Mouse (Mus musculus): ENCODE results near the gene Myrf.
A peak's percentile ranks its signal among the peaks of the same experiment; 100 is the strongest.

Gene Myrf

DNA sequence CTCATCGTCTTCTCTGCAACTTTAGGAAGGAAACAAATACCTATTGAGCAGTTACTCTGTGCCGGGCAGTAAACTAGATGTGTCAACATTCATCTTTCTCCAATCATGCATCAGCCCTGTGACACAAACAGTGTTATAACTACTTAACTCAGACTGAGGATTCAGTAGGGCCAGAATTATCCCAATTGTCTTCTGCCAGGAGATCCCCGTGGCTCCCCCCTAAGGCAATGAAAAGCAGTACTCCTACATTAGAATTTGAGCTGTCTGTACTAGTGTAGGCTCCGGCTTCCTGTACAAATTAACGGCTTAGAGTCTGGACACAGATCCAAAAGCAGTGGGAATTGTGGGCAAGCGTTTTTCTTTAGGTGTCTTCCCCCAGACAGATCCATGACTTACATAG is 35.5 kb downstream of the Myrf start:
- DNase-seq (ENCODE audit: low spot score), result no peak

DNA sequence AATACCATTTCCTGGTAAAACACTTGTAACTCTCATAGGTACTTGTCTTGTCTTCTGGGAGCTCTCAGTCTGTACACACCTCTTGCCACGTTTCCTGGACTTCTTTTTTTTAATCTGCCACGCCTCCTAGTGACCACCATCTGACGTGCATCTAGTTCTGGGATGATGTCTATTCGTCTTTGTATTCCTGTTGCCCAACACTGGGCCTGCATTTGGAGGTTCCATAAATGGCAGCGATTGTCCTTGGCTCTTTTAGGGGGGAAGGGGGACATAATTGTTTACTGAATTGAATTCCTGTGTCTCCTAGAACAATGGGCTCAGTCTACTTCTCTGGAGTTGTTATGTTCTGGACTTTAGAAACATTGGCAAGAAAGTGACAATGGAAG is 35.9 kb downstream of the Myrf start:
- no peak for DNase-seq (ENCODE audit: low spot score)

DNA sequence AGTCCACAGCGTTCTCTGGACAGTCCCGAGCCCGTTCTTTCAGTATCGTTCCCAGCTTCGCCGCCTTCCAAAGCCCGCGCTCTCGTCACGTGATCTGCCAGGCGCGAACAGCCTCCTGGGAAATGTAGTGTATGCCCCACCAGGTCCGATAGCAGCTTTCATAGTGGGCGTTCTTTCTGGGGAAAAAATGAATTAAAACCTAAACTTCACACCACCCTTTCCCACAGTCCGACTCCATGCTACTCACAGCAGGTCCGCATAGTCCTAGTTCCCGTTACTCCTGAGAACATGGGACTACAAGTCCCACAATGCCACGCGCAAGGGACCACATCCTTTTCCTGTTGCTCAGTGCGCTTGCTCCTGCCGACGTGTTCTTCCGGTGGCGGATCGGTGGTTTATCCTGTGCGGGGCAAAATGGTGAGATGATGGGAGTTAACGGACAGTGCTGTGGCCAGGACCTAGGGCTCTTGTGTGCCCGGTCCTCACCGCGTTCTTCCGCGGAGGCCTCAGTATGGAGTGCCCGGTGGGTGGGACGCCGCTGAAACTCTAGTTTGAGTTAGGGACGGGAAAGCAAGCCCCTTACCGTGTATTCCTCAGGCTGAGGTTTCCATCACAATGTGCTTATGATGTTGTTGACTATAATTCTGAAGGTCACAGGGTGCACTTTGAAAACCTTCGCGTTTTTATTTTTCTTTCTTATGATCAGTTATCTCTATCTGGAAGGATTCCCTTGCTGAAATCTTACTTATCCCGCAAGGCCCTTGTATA is 36.5 kb downstream of the Myrf start, which contains the start of the genes Tmem258 and Fen1:
Gene Tmem258, plus strand, starts transcription at position 167 of the 768 bp plus-strand sequence.
Gene Fen1, minus strand, starts transcription at position 322 of the 768 bp plus-strand sequence.
- peak; percentile 88 for DNase-seq (ENCODE audit: low spot score)

DNA sequence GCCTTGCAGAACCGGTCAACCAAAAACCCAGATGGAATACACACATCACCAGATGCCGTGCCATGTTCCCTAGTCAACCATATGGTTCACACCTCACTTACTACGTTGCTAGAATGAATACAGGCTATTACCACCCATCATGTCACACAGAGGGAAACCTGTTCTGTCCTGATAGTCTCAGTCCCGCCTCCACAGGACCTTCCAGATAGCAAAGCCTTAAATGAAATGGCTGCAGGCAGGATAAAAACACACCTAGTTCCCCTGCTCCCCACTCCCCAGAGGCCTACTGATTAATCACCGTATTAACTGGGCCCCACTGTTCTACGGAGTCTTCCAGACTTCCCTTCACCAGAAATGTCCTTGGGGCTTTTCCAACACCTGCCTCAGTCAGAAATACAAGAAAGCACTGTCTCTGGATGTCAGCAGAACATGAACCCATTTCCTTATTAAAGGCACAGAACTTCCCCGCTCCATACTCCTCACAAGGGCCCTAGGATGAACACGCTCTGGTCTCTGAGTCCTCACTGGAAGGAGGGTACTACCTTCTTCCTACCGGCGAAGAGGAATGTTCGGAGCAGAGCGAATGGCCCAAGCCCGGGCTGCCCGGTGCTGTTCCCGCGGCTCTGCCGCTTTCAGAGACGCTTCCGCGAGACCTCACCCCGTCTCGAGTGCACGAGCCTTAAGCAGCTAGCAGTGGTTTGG is 37.3 kb downstream of the Myrf start:
- no peak for DNase-seq (ENCODE audit: low spot score)

DNA sequence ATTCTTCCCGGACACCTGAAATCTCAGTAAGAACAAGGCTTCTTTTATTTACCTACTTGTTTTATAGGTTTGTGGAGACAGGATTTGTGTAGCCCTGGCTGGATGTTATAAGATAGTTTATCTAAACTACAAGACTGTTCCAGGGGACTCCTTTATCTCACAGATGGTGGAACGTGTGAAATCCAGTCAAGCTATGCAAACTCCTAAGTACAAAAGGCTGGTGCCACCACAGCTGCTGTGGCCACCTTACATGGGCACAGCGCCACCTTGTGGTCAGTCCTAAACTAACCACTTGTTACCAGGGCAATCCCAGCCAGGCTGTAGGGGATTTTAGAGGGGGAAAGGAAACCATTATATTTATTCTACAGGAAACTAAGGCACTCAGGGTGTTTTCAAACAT is 41.8 kb downstream of the Myrf start:
- peak; percentile 57 for DNase-seq (ENCODE audit: low spot score)

DNA sequence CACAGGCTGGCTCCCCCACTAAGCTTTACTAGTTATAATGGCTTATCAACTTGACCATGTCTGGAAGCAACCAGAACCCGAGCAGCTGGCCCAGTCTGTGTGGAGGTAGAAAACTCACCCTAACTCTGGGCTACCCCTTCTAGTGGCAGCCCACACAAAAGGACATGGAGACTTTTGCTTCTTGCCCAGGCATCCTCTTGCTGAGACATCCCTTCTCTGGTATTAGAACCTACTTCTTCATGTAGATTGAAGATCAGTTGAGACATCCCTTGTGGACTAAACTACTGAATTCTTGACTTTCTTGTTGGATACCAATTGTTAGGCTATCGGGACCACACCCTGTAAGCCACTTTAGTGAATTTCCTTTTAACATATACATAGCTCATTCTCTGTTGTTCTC is 42.3 kb downstream of the Myrf start:
- DNase-seq (ENCODE audit: low spot score), result no peak

DNA sequence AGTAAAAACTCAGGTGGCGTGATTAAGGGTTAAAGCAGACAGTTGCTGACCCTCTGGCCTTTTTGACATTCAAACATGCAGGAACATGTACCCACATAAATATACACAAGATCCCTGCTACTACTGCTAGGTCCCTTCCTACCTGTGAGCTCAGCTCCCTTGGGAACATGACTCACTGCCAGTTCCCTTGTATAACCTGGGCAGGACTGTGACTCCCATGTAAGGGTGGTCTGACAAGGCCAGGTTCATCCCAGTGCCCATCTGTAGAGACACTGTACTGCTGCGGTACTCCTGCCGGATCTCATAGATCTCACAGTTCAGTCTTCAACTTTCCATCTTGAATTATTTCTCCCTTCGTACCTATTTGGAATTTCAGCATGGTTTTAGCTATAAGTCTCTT is 43.4 kb downstream of the Myrf start:
- no peak for DNase-seq (ENCODE audit: low spot score)

DNA sequence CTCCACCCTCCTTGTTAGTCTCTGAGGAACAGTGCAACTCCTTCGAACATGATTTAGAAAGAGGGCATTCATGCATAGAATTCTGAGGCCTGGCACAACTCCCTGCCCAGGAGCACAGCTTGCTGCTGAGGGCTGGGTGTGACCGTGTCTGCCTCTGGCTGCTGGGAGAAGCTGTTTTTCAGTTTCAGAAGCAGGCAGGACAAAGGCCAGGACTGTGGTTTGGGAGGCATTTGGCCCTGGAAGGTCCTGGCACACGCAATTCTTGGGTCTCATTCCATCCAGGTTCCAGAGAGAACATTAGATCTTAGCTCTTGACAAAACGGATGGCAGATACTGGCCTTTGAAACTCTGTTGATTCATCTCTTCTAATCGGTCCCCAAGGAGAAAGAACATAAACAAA is 45.3 kb downstream of the Myrf start:
- no peak for DNase-seq (ENCODE audit: low spot score)

DNA sequence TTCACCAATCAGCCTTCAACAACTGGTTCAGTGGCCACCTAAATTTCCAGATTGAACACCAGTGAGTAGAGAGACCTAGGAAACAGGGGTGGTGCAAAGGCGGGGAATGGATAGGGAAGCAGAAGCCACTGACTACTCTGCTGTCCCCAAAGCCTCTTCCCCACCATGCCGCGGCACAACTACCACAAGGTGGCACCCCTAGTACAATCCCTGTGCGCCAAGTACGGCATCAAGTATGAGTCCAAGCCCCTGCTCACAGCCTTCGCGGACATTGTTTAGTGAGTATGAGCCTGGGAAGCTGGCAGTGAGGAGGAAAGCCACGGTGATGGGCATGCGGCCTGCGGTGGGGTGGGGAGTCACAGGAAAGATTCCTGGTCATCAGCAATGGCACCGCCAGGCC is 46.2 kb downstream of the Myrf start:
- no peak for DNase-seq (ENCODE audit: low spot score)

DNA sequence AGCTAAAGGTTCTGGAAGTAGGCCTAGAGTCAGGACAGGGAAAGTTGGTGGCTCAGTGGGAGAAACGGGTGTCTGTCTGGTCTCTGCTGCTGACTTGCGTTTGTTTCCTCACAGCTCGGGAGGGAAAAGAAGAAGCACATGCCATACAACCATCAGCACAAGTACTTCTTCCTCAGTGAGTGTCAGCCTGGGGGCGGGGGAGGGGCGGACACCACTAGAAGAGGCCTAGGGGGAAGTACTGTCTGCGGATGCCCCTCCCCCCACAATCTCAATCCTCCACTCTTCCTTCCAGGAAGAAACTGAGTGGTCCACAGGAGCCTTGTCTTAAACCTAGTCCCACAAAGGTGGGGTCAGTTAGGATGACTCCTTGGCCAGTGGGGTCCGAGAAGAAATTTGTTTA is 49.2 kb downstream of the Myrf start:
- no peak for DNase-seq (ENCODE audit: low spot score)

DNA sequence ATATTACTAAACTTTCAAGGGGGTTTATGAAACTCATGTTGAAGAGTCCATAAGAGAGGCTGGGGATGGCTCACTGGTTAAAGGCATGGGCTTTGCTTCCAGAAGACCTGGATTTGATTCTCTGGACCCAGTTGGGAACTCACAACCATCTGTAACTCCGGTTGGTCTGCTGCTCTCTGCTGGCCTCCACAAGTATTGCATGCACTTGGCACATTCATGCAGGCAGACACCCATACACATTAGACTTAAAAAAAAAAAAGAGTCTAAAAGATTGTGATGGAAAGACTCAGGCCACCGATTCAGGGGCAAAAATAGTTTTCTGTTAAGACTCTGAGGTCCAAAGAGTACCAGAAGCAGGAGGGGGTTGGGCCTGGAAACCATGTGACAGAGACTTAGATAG is 49.8 kb downstream of the Myrf start:
- peak; percentile 42 for DNase-seq (ENCODE audit: low spot score)

DNA sequence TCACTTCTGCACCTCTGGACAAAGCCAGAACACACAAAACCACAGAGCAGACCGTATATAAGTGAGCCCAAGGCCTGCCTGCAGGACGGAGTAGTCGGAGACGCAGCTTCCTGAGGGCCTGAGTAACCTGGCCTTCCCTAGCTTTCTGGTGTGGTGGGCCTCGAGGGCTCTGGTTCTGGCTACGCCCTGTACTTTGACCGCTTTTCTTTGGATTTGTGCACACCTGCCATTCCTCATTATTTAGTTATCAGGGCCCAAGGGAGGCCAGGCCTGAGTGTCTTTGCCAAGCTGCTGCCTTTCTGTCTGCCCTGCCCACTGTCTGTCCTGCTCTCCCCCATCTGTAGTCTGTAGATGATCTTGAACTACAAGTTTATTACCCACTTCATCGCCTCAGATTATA is 50.6 kb downstream of the Myrf start:
- DNase-seq (ENCODE audit: low spot score), result no peak

DNA sequence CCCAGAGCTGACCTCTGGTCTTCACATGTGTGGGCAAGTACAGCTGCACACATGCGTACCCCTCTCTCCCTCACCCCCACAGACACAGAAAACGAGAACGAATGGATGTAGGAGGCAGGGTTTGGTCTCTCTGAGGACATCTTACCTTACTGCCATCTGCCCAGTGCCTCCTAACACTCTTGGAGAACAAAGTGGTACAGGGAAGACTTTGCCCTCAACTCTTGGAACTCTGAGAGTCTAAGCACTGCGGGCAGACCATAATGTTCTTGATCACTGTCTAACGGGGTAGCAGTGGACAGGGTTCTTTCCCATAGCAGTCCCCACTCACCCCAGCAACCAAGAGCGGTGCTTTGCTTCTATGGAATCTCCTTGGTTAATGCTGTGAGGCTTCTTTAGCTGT is 51.5 kb downstream of the Myrf start:
- no peak for DNase-seq (ENCODE audit: low spot score)

DNA sequence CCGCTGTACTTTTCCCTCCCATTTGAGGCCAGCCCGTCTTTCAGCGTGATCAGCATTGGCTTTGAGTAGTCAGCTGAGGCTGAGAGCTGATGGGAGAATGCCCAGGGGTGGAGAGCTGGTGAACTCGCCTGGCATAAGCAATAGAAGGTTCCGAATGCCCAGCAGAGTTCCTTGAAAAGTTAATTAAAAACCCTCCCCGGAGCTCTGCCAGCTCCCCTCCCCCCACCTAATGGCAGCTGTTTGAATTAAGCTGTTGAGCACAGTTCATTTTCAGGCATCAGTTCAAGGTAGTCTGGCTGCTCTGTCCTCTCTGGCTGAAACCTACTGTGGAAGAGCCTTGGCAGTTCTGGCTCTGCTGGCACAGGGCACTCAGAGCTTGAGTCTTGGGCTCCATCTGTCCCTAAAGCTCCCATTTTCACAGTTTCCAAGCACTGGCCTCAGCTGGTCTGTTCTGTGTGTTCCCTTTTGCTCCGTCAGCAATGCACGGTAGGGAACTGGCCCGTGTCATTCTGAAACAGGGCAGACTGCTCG is 52.2 kb downstream of the Myrf start:
- no peak for DNase-seq (ENCODE audit: low spot score)

DNA sequence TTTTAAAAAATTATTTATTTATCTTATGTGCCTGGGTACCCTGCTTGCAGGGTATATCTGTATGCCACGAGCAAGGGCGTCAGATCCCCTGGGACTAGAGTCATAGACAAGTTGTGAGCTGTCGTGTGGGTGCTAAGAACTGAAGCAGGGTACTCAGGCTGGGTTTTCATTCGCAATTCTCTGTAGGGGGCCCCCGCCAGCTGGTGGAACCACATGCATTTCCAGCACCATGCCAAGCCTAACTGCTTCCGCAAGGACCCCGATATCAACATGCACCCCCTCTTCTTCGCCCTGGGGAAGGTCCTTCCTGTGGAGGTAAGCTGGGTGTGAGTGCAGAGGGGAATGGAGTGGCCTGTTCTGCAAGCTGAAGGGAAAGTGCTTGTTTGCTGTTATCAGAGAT is 54.0 kb downstream of the Myrf start:
- no peak for DNase-seq (ENCODE audit: low spot score)

DNA sequence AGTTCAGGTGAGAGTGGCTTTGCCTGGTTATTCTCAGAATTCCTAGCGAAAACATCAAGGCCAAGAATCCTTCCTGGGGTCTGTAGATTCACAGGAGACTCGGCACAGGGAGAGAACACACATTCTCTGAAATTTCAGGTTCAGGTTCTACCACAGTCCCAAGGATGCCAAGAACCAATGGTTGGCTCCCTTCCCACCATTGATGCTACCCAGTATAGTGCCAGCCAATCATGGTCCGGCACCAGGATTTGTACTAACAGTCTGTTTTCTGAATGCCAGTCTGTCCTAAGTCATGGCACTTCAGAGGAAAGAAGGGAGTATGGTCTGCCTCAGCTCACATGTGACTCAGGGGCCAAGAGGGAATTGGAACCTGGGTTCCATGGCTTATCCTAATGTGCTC is 54.7 kb downstream of the Myrf start:
- no peak for DNase-seq (ENCODE audit: low spot score)

DNA sequence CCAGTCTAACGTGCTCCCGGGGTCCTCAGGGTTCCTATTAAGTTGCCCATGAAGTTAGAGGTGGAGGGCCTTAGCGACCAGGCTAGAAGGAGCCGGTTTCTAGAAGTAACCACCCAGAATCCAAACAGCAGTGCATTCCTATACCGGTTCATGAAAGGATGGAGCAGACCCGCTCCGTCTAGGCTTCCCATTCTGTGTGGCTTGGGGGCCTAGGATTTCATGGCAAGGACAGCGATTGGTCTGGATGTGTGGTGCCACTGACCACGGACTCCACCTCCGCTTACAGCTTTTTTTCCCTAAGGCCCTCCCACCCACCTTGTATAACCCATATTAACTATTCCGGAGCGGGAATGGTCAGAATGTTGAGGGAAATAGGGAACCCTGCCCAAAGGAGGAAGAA is 56.5 kb downstream of the Myrf start:
- no peak for DNase-seq (ENCODE audit: low spot score)

DNA sequence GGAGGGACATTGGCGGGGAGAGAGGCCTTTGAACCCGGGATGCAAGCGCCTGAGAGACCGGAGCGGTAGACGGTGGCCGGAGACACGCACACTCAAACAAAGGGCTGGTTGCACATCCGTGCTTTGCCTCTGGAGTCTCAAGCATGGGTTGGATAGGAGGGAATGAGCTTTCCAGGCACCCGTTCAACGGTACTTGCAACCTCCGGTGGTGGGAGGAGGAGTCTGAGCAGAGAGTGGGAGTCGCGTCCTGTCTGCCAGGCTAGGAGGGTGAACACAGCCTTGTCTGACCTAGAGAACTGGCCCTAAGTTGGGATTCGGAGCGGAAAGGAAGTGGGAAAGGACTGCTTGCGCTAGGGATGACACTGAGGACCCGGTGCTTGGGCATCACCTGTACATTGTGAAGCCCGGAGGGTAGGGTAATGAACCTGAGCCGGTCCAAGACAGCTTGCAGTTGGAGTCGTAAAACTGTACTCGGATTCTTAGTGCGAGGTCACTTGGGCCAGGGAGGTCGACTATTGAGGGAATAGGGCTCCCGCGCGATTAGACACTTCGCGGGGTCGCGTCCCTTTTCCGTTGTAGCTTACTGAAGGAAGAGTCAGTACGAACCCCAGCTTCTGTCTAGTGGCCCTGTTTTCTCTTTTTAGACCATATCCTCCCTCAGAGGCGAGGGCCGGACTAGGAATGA is 57.1 kb downstream of the Myrf start:
- no peak for DNase-seq (ENCODE audit: low spot score)

DNA sequence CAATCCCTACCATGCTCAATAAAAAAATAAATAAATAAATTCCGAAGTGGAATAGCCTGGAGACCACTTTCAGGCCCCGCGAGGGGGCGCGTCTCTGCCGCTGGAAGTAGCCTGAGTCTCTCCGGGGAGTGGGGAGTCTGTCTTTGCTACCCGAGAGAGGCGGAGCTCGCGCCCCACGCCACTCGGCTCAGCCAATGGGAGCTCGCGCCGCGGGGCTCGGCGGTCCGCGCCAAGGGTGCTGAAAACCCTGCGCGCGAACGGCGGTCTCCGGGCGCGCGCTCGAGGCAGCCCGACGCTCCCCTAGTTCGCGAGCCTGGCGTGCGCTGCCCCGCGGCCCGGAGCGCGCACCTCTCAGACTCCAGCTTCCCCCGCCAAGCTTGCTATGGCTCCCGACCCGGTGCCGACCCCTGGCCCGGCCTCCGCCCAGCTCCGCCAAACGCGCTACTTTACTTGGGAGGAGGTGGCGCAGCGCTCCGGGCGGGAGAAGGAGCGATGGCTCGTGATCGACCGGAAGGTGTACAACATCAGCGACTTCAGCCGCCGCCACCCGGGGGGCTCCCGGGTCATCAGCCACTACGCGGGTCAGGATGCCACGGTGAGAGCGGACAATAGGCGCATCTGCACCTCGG is 57.8 kb downstream of the Myrf start, which contains the start of gene Fads1:
Gene Fads1, plus strand, starts transcription at position 219 of the 629 bp plus-strand sequence.
- DNase-seq (ENCODE audit: low spot score), result peak; percentile 75

DNA sequence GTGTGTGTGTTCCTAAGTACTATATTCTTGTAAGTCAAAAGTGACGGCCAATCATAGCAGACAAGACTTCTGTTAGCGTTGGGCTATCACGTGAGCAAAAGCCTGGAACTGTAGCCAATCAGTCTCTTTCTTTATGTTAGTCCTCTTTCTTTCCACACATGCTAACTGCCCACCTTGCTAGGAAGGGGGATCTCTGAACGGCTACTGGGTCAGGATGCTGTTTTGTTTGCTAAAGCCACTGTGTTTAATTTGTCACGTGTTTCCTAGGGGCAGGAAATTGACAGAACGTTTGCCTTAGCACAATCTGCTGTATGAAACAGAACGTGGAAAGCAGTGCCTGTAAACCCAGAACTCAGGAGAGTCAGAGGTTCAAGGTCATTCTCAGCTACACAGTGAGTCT is 58.4 kb downstream of the Myrf start:
- DNase-seq (ENCODE audit: low spot score), result no peak

DNA sequence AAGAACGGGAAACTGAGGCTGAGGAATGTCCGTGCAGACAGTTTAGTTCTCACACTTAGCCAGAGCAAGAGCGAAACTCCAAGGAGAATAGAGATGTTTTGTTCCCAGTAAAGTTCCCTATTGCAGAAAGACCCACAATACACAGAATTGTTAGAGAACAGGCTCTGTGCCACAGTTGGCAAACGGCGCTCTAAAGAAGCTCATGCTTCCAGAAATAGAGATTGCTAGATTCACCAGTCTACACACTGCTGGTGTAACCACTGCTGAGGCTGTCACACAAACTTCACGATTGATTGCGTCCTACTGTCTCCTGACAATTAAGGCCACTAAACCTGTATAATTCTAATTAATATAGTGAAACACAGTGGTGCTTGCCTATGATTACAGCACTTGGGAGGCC is 59.3 kb downstream of the Myrf start:
- no peak for DNase-seq (ENCODE audit: low spot score)

DNA sequence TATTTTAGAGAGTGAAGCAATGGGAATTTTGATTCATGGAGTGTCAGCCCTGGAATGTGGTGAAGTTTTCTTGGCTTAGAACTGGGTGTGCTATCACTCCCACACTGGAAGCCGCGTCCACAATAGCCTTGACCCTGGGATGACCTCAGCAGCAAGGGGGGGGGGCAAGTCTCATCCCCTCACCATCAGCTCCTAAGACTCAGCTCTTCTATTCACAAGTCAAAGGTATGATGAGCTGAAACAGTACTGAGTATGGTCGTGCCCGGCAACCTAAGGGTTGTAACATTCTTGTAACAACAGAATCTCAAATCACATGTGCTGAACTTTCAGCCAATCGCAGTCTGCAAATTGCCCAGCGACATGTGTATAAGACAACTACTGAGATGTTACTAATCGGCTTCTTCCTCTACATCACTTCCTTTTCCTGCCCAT is 63.6 kb downstream of the Myrf start:
- DNase-seq (ENCODE audit: low spot score), result no peak
